Mouse (Mus musculus) lung, postnatal 0 days (tissue): ENCODE measurements at regions not wholly inside any gene's neighbourhood (a gene's known extent, or its start where the extent isn't known, plus 50 kb on each side); places are given as distances from the start of the nearest gene placed in this dataset.

Experiments
- CTCF ChIP-seq: IDR thresholded peaks from 2 replicates; pipeline ENCODE4 v1.5.1; 2016; ENCODE audit warnings: antibody characterized with exemption, mild to moderate bottlenecking
- EP300 ChIP-seq: IDR thresholded peaks from 2 replicates; pipeline ENCODE4 v1.6.1; 2016; ENCODE audit warnings: antibody characterized with exemption, mild to moderate bottlenecking, control low read depth

DNA sequence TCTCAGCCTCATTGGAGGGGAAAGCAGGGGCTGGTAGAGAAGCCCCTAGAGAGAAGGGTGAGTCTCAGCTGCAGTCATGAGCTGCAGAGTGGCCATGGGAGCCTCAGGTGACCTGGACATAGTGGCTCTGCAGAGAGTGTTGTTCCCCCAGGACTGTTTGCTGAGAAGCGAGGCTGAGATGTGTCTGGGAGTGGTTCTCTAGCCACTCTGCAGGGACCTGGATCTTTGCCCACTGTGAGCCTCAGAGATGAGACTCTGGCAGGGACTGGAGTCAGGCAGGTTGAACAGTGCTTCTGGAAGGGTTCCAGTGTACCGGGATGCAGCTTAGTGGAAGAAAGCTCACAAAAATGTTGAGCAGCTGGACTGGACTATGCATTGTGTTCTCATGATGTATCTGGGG is 222.6 kb upstream of the Shh start:
- TF ChIP-seq CTCF (no peak), EP300 (no peak)
